ENCODE assay signal across 27 mouse cellular contexts in genomic region chr5:142640088-142640487, GRCm38 (mm10). TPM values are rescaled to one million over a fixed set of nuclear protein-coding genes. Genes with fewer than 3 reads are reported as not detected.
DNase-seq lines count a peak whose midpoint lies in the region; ATAC-seq and TF ChIP-seq lines count a peak whose summit lies in the region.
"Had no signal": no experiment of that assay in that cellular context is flagged by ENCODE, and none has a peak within 500 bp of the region (broad histone marks: within the 10 kb centered on the region; RNA-seq: fewer than 3 reads in every experiment).

No protein-coding gene starts in this region.

- intact Hi-C loops in left cerebral cortex, adult 2 months (cut with DNase I), result no loop called here

- no peaks in the 10 kb centered on the region for H3K27me3 ChIP-seq in intestine, postnatal 0 days (replicated peaks; ENCODE audit: control insufficient read depth, insufficient read depth, low read length)
- no peaks in the 10 kb centered on the region for H3K27me3 ChIP-seq in kidney, embryonic 15.5 days
- H3K27me3 ChIP-seq: forebrain, embryonic 13.5 days; heart, embryonic 15.5 days had no signal

- DNase-seq in ES-CJ7 (ENCODE audit: low read depth, low spot score), result peak; percentile 19
- DNase-seq in kidney, postnatal 4 days, result peak; percentile 34 to 60
- no peak for DNase-seq in layer of hippocampus, adult 18-20 months (ENCODE audit: low spot score in 2 of 2)
- DNase-seq in layer of hippocampus, adult 8-10 months (ENCODE audit: low spot score in 2 of 2), result no peak
- DNase-seq in urinary bladder, postnatal 4 days (ENCODE audit: low spot score in 2 of 2), result no peak
- no peak for DNase-seq in left cerebral cortex, adult 2 months (ENCODE audit: extremely low spot score in 1 of 2, low spot score in 2 of 2)
- DNase-seq: adrenal gland, adult 2 months; cerebellum, adult 9-10 months; gastrocnemius, postnatal 36 days; left cerebral cortex, postnatal 4 days; lung, adult 2 months; lung, postnatal 36 days; retina, postnatal 1 day; right cerebral cortex, postnatal 4 days; thymus, postnatal 36 days had no signal

- H3K27ac ChIP-seq in intestine, postnatal 0 days (ENCODE audit: low read depth, low read length), result no peak overlapping the region
- no peak overlapping the region for H3K27ac ChIP-seq in kidney, embryonic 15.5 days
- H3K27ac ChIP-seq in left cerebral cortex, adult 2 months, result no peak overlapping the region
- H3K27ac ChIP-seq: embryonic facial prominence, embryonic 10.5 days; forebrain, embryonic 13.5 days; heart, embryonic 15.5 days; layer of hippocampus, adult 2 months; midbrain, embryonic 10.5 days had no signal

- H3K9ac ChIP-seq in intestine, postnatal 0 days (ENCODE audit: low read depth, low read length), result no peak overlapping the region
- H3K9ac ChIP-seq in kidney, embryonic 15.5 days, result no peak overlapping the region
- H3K9ac ChIP-seq: forebrain, embryonic 13.5 days; heart, embryonic 15.5 days had no signal

- 62% methylated on average over 5 of the region's 5 CpGs for WGBS in intestine, postnatal 0 days
- WGBS in kidney, embryonic 15.5 days, result 81% methylated on average over 5 of the region's 5 CpGs

- H3K4me2 ChIP-seq in intestine, postnatal 0 days (replicated peaks; ENCODE audit: low read depth), result 0 out of 2 replicates have a peak overlapping the region, but pooled peaks have one; percentile 30
- H3K4me2 ChIP-seq in kidney, embryonic 15.5 days, result no peak overlapping the region
- H3K4me2 ChIP-seq: forebrain, embryonic 13.5 days; heart, embryonic 15.5 days; liver, embryonic 11.5 days had no signal

- ATAC-seq in intestine, postnatal 0 days, result peak; percentile 71
- ATAC-seq in kidney, embryonic 15.5 days (replicated peaks; ENCODE audit: low FRiP score), result peak; percentile 46; the same call in 1 of the 2 replicates
- ATAC-seq: forebrain, embryonic 13.5 days; hindbrain, embryonic 16.5 days had no signal

- H3K9me3 ChIP-seq in intestine, postnatal 0 days (ENCODE audit: control insufficient read depth), result no peaks in the 10 kb centered on the region
- no peaks in the 10 kb centered on the region for H3K9me3 ChIP-seq in kidney, embryonic 15.5 days (replicated peaks)
- H3K9me3 ChIP-seq: embryonic facial prominence, embryonic 10.5 days; forebrain, embryonic 13.5 days; heart, embryonic 15.5 days; midbrain, embryonic 10.5 days had no signal

- no peak for TF ChIP-seq CTCF in intestine, postnatal 0 days (IDR thresholded peaks at IDR 0.05; ENCODE audit: low read depth)
- no peak for TF ChIP-seq CTCF in left cerebral cortex, adult 2 months (IDR thresholded peaks at IDR 0.05)

- no peak overlapping the region for H3K4me3 ChIP-seq in intestine, postnatal 0 days (ENCODE audit: low read depth, low read length)
- no peak overlapping the region for H3K4me3 ChIP-seq in kidney, embryonic 15.5 days (replicated peaks)
- H3K4me3 ChIP-seq in left cerebral cortex, adult 2 months, result no peak overlapping the region
- H3K4me3 ChIP-seq: embryonic facial prominence, embryonic 10.5 days; forebrain, embryonic 13.5 days; heart, embryonic 15.5 days; layer of hippocampus, adult 2 months; midbrain, embryonic 10.5 days had no signal

- H3K4me1 ChIP-seq in intestine, postnatal 0 days (replicated peaks; ENCODE audit: control insufficient read depth, insufficient read depth, low read length), result no peaks in the 10 kb centered on the region
- no peaks in the 10 kb centered on the region for H3K4me1 ChIP-seq in kidney, embryonic 15.5 days
- H3K4me1 ChIP-seq: embryonic facial prominence, embryonic 10.5 days; forebrain, embryonic 13.5 days; heart, embryonic 15.5 days had no signal

- H3K36me3 ChIP-seq in intestine, postnatal 0 days (ENCODE audit: control insufficient read depth, insufficient read depth), result peaks cover 44% of the 10 kb centered on the region; the same call in 1 of the 2 replicates
- peaks cover 72% of the 10 kb centered on the region for H3K36me3 ChIP-seq in kidney, embryonic 15.5 days

RNA-seq across cellular contexts. Expression of gene Wipi2, which starts 12.6 kb away (rescaled TPM):
- polyA plus RNA-seq in intestine, postnatal 0 days (2015; fragmentation: Nextera tagmentation; extraction: Ambion mirVana), result 25.5 and 29.4 TPM in 2 replicates
- polyA plus RNA-seq in kidney, embryonic 15.5 days (2015; fragmentation: Nextera tagmentation; extraction: Ambion mirVana), result 50.0 and 51.6 TPM in 2 replicates
- 100 to 1,000 TPM in 1 of 2 experiments, 10 to 100 TPM in 1; 100.0 to 107 TPM for total RNA-seq in layer of hippocampus, adult 18-20 months (2021)
- total RNA-seq in layer of hippocampus, adult 8-10 months (2022), result 100 to 1,000 TPM in 1 of 4 experiments, 10 to 100 TPM in 3; 87.7 to 101 (median 92.7) TPM
- total RNA-seq in left cerebral cortex, adult 2 months (2021), result 100 to 1,000 TPM in 1 of 2 experiments, 10 to 100 TPM in 1; 99.7 to 102 TPM

RNA-seq across cellular contexts. Expression of gene Mmd2, which starts 31.5 kb away (rescaled TPM):
- polyA plus RNA-seq in intestine, postnatal 0 days (2015; fragmentation: Nextera tagmentation; extraction: Ambion mirVana), result 0.52 and 0.63 TPM in 2 replicates
- polyA plus RNA-seq in kidney, embryonic 15.5 days (2015; fragmentation: Nextera tagmentation; extraction: Ambion mirVana), result 0.51 and 1.3 TPM in 2 replicates
- 100 to 1,000 TPM; 160 to 165 TPM for total RNA-seq in layer of hippocampus, adult 18-20 months (2021)
- 100 to 1,000 TPM; 134 to 158 (median 153) TPM for total RNA-seq in layer of hippocampus, adult 8-10 months (2022)
- total RNA-seq in left cerebral cortex, adult 2 months (2021), result 100 to 1,000 TPM; 103 to 104 TPM
- total RNA-seq: common myeloid progenitor, adult 5-6 weeks; gastrocnemius, postnatal 36 days; hematopoietic stem cell, adult 5-6 weeks; MEL had no signal

RNA-seq across cellular contexts. Expression of gene Slc29a4, which starts 52.2 kb away (rescaled TPM):
- 2.9 and 3.5 TPM in 2 replicates for polyA plus RNA-seq in intestine, postnatal 0 days (2015; fragmentation: Nextera tagmentation; extraction: Ambion mirVana)
- polyA plus RNA-seq in kidney, embryonic 15.5 days (2015; fragmentation: Nextera tagmentation; extraction: Ambion mirVana), result 4.6 and 6.4 TPM in 2 replicates
- 10 to 100 TPM; 43.0 to 45.7 TPM for total RNA-seq in layer of hippocampus, adult 18-20 months (2021)
- total RNA-seq in layer of hippocampus, adult 8-10 months (2022), result 10 to 100 TPM; 35.4 to 39.1 (median 37.8) TPM
- total RNA-seq in left cerebral cortex, adult 2 months (2021), result 10 to 100 TPM; 10.1 to 11.2 TPM
- total RNA-seq: common myeloid progenitor, adult 5-6 weeks; hematopoietic stem cell, adult 5-6 weeks; MEL had no signal

Comparison
In these comparisons a context has a peak if more than half of its experiments do, and no peak if none do; other contexts are left out.
1. DNase-seq: peak in ES-CJ7 (single experiment) and kidney, postnatal 4 days (2 of 2); none in layer of hippocampus, adult 18-20 months (0 of 2), layer of hippocampus, adult 8-10 months (0 of 2), urinary bladder, postnatal 4 days (0 of 2) and left cerebral cortex, adult 2 months (0 of 2).